Mouse (Mus musculus) spleen, postnatal 14 days (tissue): ENCODE data around the gene Ccdc28a.

Experiments used
- DNase-seq, 2 experiments: peaks; one replicate each; pipeline ENCODE4 v3.0.0; 2021 to 2022; ENCODE audit warnings: low spot score in 2 of 2

The Ccdc28a gene

DNA sequence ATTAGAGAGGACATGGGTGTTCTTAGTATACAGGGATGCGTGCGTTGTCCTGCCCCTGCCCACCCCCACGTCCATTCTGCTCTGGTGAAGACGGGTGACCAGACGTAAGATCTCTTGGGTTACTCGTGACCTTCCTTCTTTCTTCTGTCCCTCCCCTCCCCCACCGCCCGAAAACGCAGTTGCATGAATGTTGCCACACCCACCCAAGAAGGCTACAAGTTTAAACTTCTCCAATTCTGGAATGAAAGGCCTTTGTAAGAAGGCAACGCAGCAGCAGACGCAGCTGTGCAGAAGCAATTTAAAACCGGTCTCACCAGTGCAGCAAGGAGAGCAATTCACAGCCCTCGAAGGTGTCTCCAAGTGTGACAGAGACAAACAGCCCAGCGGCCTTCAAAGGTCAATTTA, 40.1 kb downstream of the Ccdc28a start:
- DNase-seq: no peak

DNA sequence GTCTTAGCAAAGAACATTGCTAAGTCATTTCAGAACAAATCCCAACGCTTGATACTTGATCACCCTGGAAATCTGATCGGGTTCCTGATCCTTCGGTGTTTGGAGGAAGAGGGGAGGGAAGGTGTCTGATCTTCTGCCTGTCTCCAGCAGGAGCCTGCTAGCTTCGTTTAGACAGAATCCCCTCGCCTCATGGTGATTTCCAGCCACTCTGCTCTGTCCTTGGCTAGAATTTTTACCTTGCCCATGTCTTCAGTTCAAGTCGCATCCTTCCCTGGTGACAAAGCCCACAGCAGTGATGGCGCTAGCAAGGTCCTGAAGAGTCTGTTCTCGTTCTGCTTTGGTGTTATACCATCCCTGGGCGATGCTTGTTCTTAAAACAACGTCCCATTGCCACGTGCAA, 40.6 kb downstream of the Ccdc28a start:
- DNase-seq: no peak

DNA sequence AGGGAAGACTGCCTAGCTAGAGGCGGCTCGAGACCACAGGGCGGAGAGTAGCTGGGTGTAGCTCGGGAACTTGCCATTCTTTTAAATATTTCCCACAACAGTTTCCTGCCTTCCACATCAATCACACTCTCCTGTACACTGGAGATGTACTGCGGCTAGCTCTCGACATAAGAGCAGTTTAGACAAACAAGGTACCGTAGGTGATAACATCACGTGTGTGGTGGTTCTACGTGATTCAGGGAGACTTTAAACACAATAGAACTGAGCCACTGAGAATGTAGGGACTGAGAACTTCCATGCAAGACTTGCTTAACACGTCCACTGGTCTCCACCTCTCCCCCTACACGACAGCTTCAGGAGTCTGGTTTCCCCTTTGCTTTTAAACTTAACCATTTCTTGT, 41.6 kb downstream of the Ccdc28a start:
- DNase-seq: no peak

DNA sequence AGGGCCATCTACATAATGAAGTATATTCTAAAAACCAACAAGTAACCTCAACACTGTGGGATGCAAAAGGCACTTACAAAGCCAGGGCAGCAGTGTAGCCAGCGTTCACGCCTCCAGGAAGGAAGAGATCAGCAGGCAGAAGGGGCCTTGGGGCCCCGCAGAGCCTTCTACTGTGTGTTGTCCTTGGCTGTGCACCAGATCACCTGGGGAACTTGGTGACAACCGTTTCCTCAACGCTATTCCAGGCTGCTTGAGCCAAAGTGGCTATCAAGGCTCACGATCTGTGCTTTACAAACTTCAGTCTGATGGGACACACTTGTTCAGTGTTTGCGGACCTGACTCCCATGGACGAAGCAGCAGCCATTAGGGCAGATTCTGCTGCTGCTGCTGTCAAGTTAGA, 43.1 kb downstream of the Ccdc28a start:
- no peak for DNase-seq

DNA sequence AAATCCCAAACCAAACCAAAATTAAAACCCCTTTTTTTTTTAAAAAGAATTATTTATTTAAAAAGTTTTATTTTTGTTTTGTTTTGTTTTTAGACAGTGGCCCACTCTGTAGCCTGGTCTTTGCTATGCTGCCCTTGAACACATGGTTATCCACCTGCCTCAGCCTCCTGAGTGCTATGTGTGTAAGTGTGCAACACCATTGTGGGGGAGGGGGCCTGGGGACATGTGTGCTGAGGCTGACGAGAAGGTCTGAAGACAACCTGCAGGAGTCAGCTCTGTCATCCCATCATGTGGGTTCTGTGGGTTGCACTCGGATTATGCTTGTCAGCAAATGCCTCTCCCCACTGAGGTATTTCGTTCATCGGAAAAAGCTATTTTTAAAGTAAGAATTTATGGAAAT, 45.3 kb downstream of the Ccdc28a start:
- DNase-seq: no peak

DNA sequence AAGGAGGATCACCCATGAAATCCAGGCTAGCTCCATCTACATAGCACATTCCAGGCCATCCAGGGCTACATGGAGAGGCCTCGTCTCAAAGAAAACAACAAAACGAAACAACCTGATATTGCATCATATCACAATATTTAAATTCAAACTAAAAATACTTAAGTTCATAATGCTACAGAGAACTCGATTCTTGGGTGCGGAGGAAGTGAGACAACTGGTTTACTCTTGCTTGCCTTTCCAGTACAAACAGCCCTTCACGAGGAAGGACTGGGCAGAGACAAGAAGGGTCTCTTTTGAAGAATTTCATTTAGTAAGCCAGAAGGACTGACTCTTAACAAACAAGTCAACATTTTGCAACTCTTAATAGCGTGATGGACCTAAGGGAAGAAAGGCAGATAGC, 46.2 kb downstream of the Ccdc28a start:
- DNase-seq: no peak

DNA sequence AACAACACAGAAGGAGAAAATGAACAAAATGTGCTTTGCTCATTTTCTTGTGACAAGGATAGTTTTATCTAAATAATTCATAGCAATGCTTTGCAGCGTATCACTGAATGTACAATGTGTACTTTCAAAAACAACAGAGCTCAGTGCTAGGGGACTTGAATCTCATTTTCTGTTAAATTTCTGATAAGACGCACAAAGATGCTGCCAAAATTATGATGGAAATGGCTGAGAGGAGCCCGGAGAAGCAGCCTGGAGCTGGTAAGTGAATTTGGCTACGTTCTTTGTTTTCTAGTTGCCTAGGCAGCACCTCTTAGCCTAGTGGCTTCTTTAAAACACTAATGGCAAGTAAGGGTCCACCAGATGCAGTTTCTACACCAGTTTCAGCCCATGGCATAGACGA, 52.6 kb downstream of the Ccdc28a start:
- DNase-seq: no peak

DNA sequence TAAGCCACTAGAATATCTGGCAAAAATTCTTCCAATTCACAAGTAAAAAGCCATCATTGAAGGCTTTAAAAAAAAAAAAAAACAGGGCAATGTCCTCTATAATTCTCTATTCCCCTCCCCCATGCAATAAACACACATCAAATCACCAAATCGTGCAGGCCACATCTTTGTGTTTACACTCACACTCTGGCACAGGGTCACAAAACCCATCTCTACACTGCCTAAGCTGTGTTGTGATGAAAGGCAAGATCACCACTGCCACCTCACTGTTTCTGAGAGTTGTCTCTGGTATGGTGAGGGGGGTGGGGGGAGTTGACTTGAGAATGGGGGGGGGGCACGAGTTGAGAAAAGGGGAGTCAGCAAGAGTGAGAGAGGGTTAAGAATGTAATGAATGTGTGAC, 57.5 kb downstream of the Ccdc28a start:
- no peak for DNase-seq

DNA sequence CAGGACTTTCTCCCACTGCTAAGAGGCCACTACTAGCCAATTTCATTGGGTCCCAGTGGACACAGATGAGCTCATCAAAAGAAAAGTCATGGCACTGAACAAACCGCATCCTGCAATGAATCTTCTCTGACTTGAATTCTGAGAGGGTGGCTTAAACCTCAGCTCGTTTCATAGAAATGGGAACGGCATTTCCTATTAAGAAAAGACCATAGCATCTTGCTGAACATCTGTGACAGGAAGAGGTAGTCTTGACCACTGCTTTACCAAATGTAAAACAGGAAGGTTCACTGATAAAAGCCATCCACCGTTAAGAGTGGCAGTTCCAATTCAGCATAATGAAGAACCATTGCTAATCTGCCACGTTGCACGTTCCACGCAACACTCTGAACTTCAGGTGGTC, 58.1 kb downstream of the Ccdc28a start:
- no peak for DNase-seq

DNA sequence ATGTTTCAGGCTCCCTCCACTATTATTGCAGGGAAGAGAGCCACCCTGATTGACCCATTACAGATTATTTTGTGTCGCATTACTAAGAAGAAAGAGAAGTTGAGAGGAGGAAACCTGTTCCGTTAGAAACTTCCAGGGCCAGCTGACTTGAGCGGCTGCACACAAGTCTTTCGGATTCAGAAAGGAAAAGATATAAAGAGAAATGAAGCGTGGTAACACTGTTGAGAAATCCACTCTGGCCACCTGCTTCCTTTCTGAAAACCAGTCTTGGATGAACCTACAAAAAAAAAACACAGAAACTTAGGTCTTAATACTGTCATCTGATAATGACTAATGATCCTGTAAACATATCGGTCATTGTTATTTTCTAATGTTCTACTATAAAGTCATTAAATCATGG, 59.7 kb downstream of the Ccdc28a start:
- DNase-seq: no peak
